Mouse (Mus musculus) stomach, adult 2 months (tissue): ENCODE measurements around the gene Prr9. TPM values are rescaled to one million over a fixed set of nuclear protein-coding genes. Genes with fewer than 3 reads are reported as not detected.

ENCODE experiments used
- polyA plus RNA-seq: library from polyadenylated mRNA; depleted of rRNA; stranded (reverse); fragments of >200 nt; gene quantifications from 2 replicates; pipeline ENCODE4 v1.2.3, GENCODE M21; 2012; rRNA removed

Gene Prr9
- not detected in 2 replicates for polyA plus RNA-seq

DNA sequence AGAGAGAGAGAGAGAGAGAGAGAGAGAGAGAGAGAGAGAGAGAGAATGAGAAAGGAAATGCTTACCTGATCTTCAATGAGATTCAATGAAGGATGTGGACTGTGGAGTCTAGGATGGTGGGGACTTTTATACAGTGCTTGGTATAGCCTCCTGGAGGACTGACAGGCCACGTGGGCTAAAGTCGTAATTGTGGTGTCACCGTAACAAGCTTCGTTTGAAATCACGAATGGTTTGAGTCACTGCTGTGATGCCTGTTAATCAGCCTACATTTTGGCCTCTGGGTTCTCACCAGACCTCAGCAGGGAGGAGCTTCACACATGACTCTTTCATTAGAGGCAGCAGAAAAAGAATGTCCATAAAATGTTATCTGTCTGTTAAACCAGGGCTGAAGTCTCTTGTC, at the start of gene Prr9:
Gene Prr9 (minus strand): TSS at position 101 of the 400 bp plus-strand sequence.

DNA sequence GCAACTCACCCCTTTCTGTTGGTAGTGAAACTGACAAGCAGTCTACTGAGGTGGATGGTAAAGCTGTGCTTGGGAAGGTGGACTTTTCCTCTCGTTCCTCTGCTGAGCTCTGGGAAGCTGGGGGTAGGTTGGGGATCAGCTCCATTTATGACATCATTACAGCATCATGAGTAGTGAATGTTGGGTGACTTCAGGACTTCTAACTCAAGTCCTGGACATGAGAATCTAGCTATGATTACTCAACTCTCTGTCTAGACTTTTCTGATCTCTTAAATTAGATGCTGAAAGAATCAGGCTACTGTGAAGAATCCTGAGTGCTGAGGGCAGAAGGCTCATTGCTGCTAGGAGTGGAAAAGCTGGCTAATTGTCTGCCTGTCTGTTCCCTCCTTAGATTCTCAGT, 18.9 kb upstream of the Prr9 start, which contains the start of gene Lelp1:
Gene Lelp1 (minus strand): TSS at position 101 of the 400 bp plus-strand sequence.

DNA sequence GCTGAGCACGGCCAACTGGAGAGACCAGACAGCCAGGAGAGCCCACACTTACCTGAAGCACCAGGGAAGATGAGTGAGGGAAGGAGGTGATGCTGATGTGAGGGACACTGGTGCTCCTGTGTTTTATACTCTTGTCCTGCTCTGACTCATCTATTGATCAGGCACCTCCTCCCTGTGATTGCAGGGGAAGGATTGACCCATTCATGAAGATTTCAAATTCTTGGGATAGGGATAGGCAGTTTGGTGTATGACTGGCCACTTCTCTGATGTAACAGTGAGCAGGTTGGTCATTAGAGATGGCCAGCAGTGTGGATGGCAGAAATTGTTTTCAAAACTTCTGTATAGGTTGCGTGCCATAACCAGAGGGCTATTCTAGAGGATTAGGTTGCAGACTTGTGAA, 40.7 kb downstream of the Prr9 start, which contains the start of gene Lor:
Gene Lor (minus strand): TSS at position 101 of the 400 bp plus-strand sequence.

Other genes with a start within 250 kb of the Prr9 start
- gene Pglyrp3, start 109.4 kb downstream of the Prr9 start, polyA plus RNA-seq, result 0.26 and 0.73 TPM in 2 replicates
- gene Lor, start 40.8 kb downstream of the Prr9 start, polyA plus RNA-seq, result 311 and 1,142 TPM in 2 replicates
- not detected in 2 replicates for gene Lelp1, start 18.8 kb upstream of the Prr9 start, polyA plus RNA-seq
- gene Sprr2a1, start 91.9 kb upstream of the Prr9 start, polyA plus RNA-seq, result 36.4 and 39.0 TPM in 2 replicates
- 33,133 and 71,165 TPM in 2 replicates for gene Sprr2a2, start 92.0 kb upstream of the Prr9 start, polyA plus RNA-seq
- 693 and 1,565 TPM in 2 replicates for gene Sprr2a3, start 161.5 kb upstream of the Prr9 start, polyA plus RNA-seq
- 9.6 and 30.5 TPM in 2 replicates for gene Sprr2b, start 192.7 kb upstream of the Prr9 start, polyA plus RNA-seq
- gene Sprr2d, start 215.2 kb upstream of the Prr9 start, polyA plus RNA-seq, result 9.8 and 18.7 TPM in 2 replicates
- gene Sprr2e, start 228.2 kb upstream of the Prr9 start, polyA plus RNA-seq, result 3.8 and 5.0 TPM in 2 replicates
- 2.9 and 7.7 TPM in 2 replicates for gene Sprr2f, start 241.2 kb upstream of the Prr9 start, polyA plus RNA-seq